Comparison of ENCODE assay signal across 9 mouse cellular contexts in the genomic region with DNA sequence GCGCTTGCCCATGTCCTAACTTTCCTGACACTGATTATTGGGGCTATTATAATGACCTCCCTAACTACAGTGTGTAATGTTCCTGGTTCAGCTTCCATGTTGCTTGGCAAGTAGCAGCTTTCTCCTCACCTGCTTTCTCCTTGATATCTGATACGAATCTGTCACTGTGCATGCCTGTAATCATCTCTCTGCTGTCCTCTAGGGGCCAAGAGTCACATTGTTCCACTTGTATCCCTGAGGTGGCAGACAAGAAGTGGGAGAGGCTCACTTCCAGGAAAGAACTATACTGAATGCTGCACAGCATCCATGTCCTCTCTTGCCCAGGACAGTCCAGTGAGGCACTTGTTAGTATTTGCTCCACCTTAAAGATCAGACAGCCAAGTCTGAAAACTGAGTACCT.
A peak's percentile ranks its signal among the peaks of the same experiment; 100 is the strongest.
DNase-seq lines count a peak whose midpoint lies in the region; ATAC-seq and TF ChIP-seq lines count a peak whose summit lies in the region.
"Had no signal": no experiment of that assay in that cellular context is flagged by ENCODE, and none has a peak within 500 bp of the region (broad histone marks: within the 10 kb centered on the region; RNA-seq: fewer than 3 reads in every experiment).

No protein-coding gene starts in this region.

- no peak overlapping the region for H3K4me2 ChIP-seq in intestine, postnatal 0 days (replicated peaks; ENCODE audit: low read depth)
- H3K4me2 ChIP-seq in intestine, embryonic 15.5 days (replicated peaks), result no peak overlapping the region
- H3K4me2 ChIP-seq in neural tube, embryonic 11.5 days (ENCODE audit: low read depth), result no peak overlapping the region
- no peak overlapping the region for H3K4me2 ChIP-seq in forebrain, embryonic 16.5 days (ENCODE audit: low read length)

- ATAC-seq in intestine, postnatal 0 days, result no peak
- no peak for ATAC-seq in intestine, embryonic 15.5 days
- ATAC-seq in activated CD4-positive, CD25-positive, alpha-beta regulatory T cell, adult 4 months, result peak; percentile 68
- peak; percentile 22; the same call in 1 of the 2 replicates for ATAC-seq in neural tube, embryonic 11.5 days (ENCODE audit: insufficient read depth, low FRiP score, low TSS enrichment)
- ATAC-seq in forebrain, embryonic 16.5 days, result no peak

- H3K4me1 ChIP-seq in intestine, postnatal 0 days (replicated peaks; ENCODE audit: control insufficient read depth, insufficient read depth, low read length), result no peaks in the 10 kb centered on the region
- no peaks in the 10 kb centered on the region for H3K4me1 ChIP-seq in intestine, embryonic 15.5 days (replicated peaks)
- H3K4me1 ChIP-seq in neural tube, embryonic 11.5 days (ENCODE audit: control insufficient read depth, insufficient read depth, low read length), result no peaks in the 10 kb centered on the region
- H3K4me1 ChIP-seq in forebrain, embryonic 16.5 days (replicated peaks; ENCODE audit: control insufficient read depth, insufficient read depth, low read length), result no peaks in the 10 kb centered on the region
- peaks cover 8% of the 10 kb centered on the region for H3K4me1 ChIP-seq in forebrain, embryonic 10.5 days

- H3K27ac ChIP-seq in intestine, postnatal 0 days (ENCODE audit: low read depth, low read length), result no peak overlapping the region
- H3K27ac ChIP-seq in intestine, embryonic 15.5 days, result no peak overlapping the region
- no peak overlapping the region for H3K27ac ChIP-seq in neural tube, embryonic 11.5 days (ENCODE audit: low read depth, low read length)
- no peak overlapping the region for H3K27ac ChIP-seq in forebrain, embryonic 16.5 days (ENCODE audit: low read length)
- H3K27ac ChIP-seq in forebrain, embryonic 10.5 days, result no peak overlapping the region

- H3K9ac ChIP-seq in intestine, postnatal 0 days (ENCODE audit: low read depth, low read length), result no peak overlapping the region
- no peak overlapping the region for H3K9ac ChIP-seq in intestine, embryonic 15.5 days
- H3K9ac ChIP-seq in neural tube, embryonic 11.5 days (ENCODE audit: low read length), result no peak overlapping the region
- H3K9ac ChIP-seq in forebrain, embryonic 16.5 days (replicated peaks; ENCODE audit: low read depth, low read length), result no peak overlapping the region

- no peaks in the 10 kb centered on the region for H3K36me3 ChIP-seq in intestine, postnatal 0 days (ENCODE audit: control insufficient read depth, insufficient read depth)
- no peaks in the 10 kb centered on the region for H3K36me3 ChIP-seq in intestine, embryonic 15.5 days
- no peaks in the 10 kb centered on the region for H3K36me3 ChIP-seq in neural tube, embryonic 11.5 days (ENCODE audit: control insufficient read depth, insufficient read depth, low read length)
- no peaks in the 10 kb centered on the region for H3K36me3 ChIP-seq in forebrain, embryonic 16.5 days (ENCODE audit: control insufficient read depth, insufficient read depth)
- H3K36me3 ChIP-seq in forebrain, embryonic 10.5 days (replicated peaks), result no peaks in the 10 kb centered on the region

- TF ChIP-seq CTCF in intestine, postnatal 0 days (IDR thresholded peaks at IDR 0.05; ENCODE audit: low read depth), result peak; percentile 75

- no peak overlapping the region for H3K4me3 ChIP-seq in intestine, postnatal 0 days (ENCODE audit: low read depth, low read length)
- no peak overlapping the region for H3K4me3 ChIP-seq in intestine, embryonic 15.5 days (replicated peaks)
- H3K4me3 ChIP-seq in neural tube, embryonic 11.5 days (ENCODE audit: low read depth, low read length), result no peak overlapping the region
- no peak overlapping the region for H3K4me3 ChIP-seq in forebrain, embryonic 16.5 days (replicated peaks; ENCODE audit: low read length)
- no peak overlapping the region for H3K4me3 ChIP-seq in forebrain, embryonic 10.5 days
- H3K4me3 ChIP-seq: megakaryocyte, embryonic 14.5 days had no signal

- peak; percentile 79 for DNase-seq in CD4-positive, CD25-positive, alpha-beta regulatory T cell, adult 2 months (ENCODE audit: low read depth, low spot score)
- DNase-seq in kidney, postnatal 10 days, result peak; percentile 15
- DNase-seq in neural tube, embryonic 11.5 days (ENCODE audit: low spot score), result no peak
- no peak for DNase-seq in forebrain, embryonic 10.5 days (ENCODE audit: extremely low spot score, low spot score)

- no peaks in the 10 kb centered on the region for H3K9me3 ChIP-seq in intestine, postnatal 0 days (ENCODE audit: control insufficient read depth)
- H3K9me3 ChIP-seq in intestine, embryonic 15.5 days, result no peaks in the 10 kb centered on the region
- H3K9me3 ChIP-seq in neural tube, embryonic 11.5 days (ENCODE audit: control insufficient read depth, low read length), result no peaks in the 10 kb centered on the region
- no peaks in the 10 kb centered on the region for H3K9me3 ChIP-seq in forebrain, embryonic 16.5 days (ENCODE audit: control insufficient read depth, low read length)
- H3K9me3 ChIP-seq in forebrain, embryonic 10.5 days, result no peaks in the 10 kb centered on the region

- H3K27me3 ChIP-seq in intestine, postnatal 0 days (replicated peaks; ENCODE audit: control insufficient read depth, insufficient read depth, low read length), result no peaks in the 10 kb centered on the region
- H3K27me3 ChIP-seq in intestine, embryonic 15.5 days (replicated peaks), result no peaks in the 10 kb centered on the region
- no peaks in the 10 kb centered on the region for H3K27me3 ChIP-seq in neural tube, embryonic 11.5 days (ENCODE audit: control insufficient read depth, insufficient read depth, low read length)
- H3K27me3 ChIP-seq in forebrain, embryonic 16.5 days (replicated peaks; ENCODE audit: control insufficient read depth, insufficient read depth, low read length), result no peaks in the 10 kb centered on the region
- H3K27me3 ChIP-seq in forebrain, embryonic 10.5 days (ENCODE audit: poor library complexity, severe bottlenecking), result no peaks in the 10 kb centered on the region

- 45% methylated on average over 2 of the region's 2 CpGs for WGBS in intestine, postnatal 0 days
- WGBS in intestine, embryonic 15.5 days, result 51% methylated on average over 2 of the region's 2 CpGs
- WGBS in neural tube, embryonic 11.5 days, result 54% methylated on average over 2 of the region's 2 CpGs
- 50% methylated on average over 2 of the region's 2 CpGs for WGBS in forebrain, embryonic 16.5 days
- WGBS in forebrain, embryonic 10.5 days, result 60% methylated on average over 2 of the region's 2 CpGs

Comparison
In these comparisons a context has a peak if more than half of its experiments do, and no peak if none do; other contexts are left out.
1. ATAC-seq: peak in activated CD4-positive, CD25-positive, alpha-beta regulatory T cell, adult 4 months (single experiment) and neural tube, embryonic 11.5 days (single experiment); none in intestine, postnatal 0 days (single experiment), intestine, embryonic 15.5 days (single experiment) and forebrain, embryonic 16.5 days (single experiment).
2. DNase-seq: peak in CD4-positive, CD25-positive, alpha-beta regulatory T cell, adult 2 months (single experiment) and kidney, postnatal 10 days (single experiment); none in neural tube, embryonic 11.5 days (single experiment) and forebrain, embryonic 10.5 days (single experiment).